Mouse (Mus musculus): ENCODE data around the gene Kdm1b.

DNA sequence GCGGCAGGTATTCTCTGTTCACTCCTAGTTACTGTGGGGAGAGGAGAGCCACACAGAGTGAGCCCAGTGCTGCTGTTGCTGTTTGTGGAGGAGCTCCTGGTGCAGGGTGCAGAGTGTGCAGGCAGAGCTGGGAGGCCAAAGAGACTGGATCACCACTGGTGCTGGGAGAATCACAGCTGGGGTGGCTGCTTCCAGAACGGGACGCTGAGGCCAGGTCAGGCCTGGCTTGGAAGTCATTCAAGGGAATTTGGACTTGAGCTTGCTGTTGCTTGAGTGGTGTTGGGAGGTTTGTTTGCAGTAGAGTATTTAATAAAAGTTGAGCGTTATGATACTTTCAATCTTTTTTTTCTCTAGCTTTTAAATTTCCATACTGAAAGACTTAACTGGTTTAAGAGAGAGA, 4.7 kb downstream of the Kdm1b start:
- TF ChIP-seq POLR2A (IDR thresholded peaks at IDR 0.05; ENCODE audit: insufficient read depth, low read length): no peak
- no peak for TF ChIP-seq CTCF (IDR thresholded peaks at IDR 0.05; ENCODE audit: low read depth, low read length)

Data from ES-Bruce4 (cell line).